Mouse (Mus musculus): ENCODE measurements around the gene Ciapin1. TPM values are rescaled to one million over a fixed set of nuclear protein-coding genes. Genes with fewer than 3 reads are reported as not detected.

Ciapin1 gene
- total RNA-seq, 1 experiment = 134 TPM

- Histone ChIP-seq H3K9me3 (ENCODE audit: control insufficient read depth, insufficient read depth, low read depth, low read length) (no peaks in the 10 kb centered on the region), H3K27ac (ENCODE audit: insufficient read depth, low read depth, low read length, poor library complexity, severe bottlenecking) (no peak within 1 kb of the TSS), H3K9ac (ENCODE audit: insufficient read depth, low read depth, low read length, poor library complexity, severe bottlenecking) (no peak within 1 kb of the TSS), H3K36me3 (ENCODE audit: control insufficient read depth, insufficient read depth, low read length, poor library complexity, severe bottlenecking) (no peaks in the 10 kb centered on the region), H3K4me1 (ENCODE audit: control insufficient read depth in 2 of 2, insufficient read depth in 2 of 2, low read length in 2 of 2, poor library complexity in 1 of 2) (no peaks in the 10 kb centered on the region), H3K4me3 (ENCODE audit: insufficient read depth in 1 of 2, low read depth in 1 of 2, low read length in 2 of 2, poor library complexity in 1 of 2, severe bottlenecking in 1 of 2) (no peak within 1 kb of the TSS)
- no peak for DNase-seq (ENCODE audit: low read depth, low spot score)
- TF ChIP-seq CHD2 (IDR thresholded peaks at IDR 0.05; ENCODE audit: low read depth, low read length) = no peak
- in situ Hi-C loops (cut with MboI; ENCODE audit: low sequenced_read_pairs in 2 of 2, unreplicated experiment in 2 of 2) = no loop called here
Observed at GRCm38 (mm10) chr8:94810153-94810552, 28.0 kb downstream of the Ciapin1 start, which contains the start of gene Ccl17. Ccl17 (plus strand) TSS chr8:94810453.

DNA sequence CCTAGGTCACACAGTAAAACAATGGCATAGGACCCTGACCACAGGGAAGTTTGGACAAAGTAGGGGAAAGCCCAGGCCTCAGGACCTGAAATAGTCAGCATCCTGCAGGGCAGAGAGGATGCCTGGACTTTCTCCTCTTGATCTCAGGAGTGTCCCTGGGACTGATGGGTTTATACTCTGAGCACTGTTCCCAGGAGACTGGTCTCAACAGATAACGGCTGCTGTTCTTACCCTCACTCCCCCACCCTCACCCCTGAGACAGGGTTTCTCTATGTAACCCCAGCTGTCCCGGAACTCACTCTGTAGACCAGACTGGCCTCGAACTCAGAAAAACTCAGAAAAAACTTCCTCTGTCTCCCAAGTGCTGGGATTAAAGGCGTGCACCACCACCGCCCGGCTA lies 29.8 kb downstream of the Ciapin1 start:
- TF ChIP-seq ZNF384 (IDR thresholded peaks at IDR 0.05; ENCODE audit: low read depth, low read length) (no peak), HCFC1 (IDR thresholded peaks at IDR 0.05; ENCODE audit: borderline replicate concordance, insufficient read depth, low read length) (no peak), MAFK (IDR thresholded peaks at IDR 0.05; ENCODE audit: insufficient read depth, low read depth, low read length) (no peak), ZC3H11A (IDR thresholded peaks at IDR 0.05; ENCODE audit: borderline replicate concordance, low read depth, low read length) (no peak), CHD2 (IDR thresholded peaks at IDR 0.05; ENCODE audit: low read depth, low read length) (no peak)
- no peak overlapping the region for H3K4me3 ChIP-seq (ENCODE audit: insufficient read depth in 1 of 2, low read depth in 1 of 2, low read length in 2 of 2, poor library complexity in 1 of 2, severe bottlenecking in 1 of 2)
- no peaks in the 10 kb centered on the region for H3K4me1 ChIP-seq (ENCODE audit: control insufficient read depth in 2 of 2, insufficient read depth in 2 of 2, low read length in 2 of 2, poor library complexity in 1 of 2)
- DNase-seq (ENCODE audit: low read depth, low spot score) = no peak
- H3K36me3 ChIP-seq (ENCODE audit: control insufficient read depth, insufficient read depth, low read length, poor library complexity, severe bottlenecking) = no peaks in the 10 kb centered on the region
- no peak overlapping the region for H3K9ac ChIP-seq (ENCODE audit: insufficient read depth, low read depth, low read length, poor library complexity, severe bottlenecking)
- in situ Hi-C loops (cut with MboI; ENCODE audit: low sequenced_read_pairs in 2 of 2, unreplicated experiment in 2 of 2) = loop anchor here (5.0 to 10.0 kb wide), 2 partner anchors 104 to 106 kb away; no protein-coding TSS in a partner anchor
- no peaks in the 10 kb centered on the region for H3K9me3 ChIP-seq (ENCODE audit: control insufficient read depth, insufficient read depth, low read depth, low read length)
- H3K27ac ChIP-seq (ENCODE audit: insufficient read depth, low read depth, low read length, poor library complexity, severe bottlenecking) = no peak overlapping the region

GRCm38 (mm10) chr8:94807506-94807905 lies 30.7 kb downstream of the Ciapin1 start:
- H3K9me3 ChIP-seq (ENCODE audit: control insufficient read depth, insufficient read depth, low read depth, low read length) = no peaks in the 10 kb centered on the region
- no peaks in the 10 kb centered on the region for H3K4me1 ChIP-seq (ENCODE audit: control insufficient read depth in 2 of 2, insufficient read depth in 2 of 2, low read length in 2 of 2, poor library complexity in 1 of 2)
- H3K27ac ChIP-seq (ENCODE audit: insufficient read depth, low read depth, low read length, poor library complexity, severe bottlenecking) = no peak overlapping the region
- TF ChIP-seq ZC3H11A (IDR thresholded peaks at IDR 0.05; ENCODE audit: borderline replicate concordance, low read depth, low read length) = no peak
- no peak for TF ChIP-seq HCFC1 (IDR thresholded peaks at IDR 0.05; ENCODE audit: borderline replicate concordance, insufficient read depth, low read length)
- no peak for TF ChIP-seq CHD2 (IDR thresholded peaks at IDR 0.05; ENCODE audit: low read depth, low read length)
- TF ChIP-seq MAFK (IDR thresholded peaks at IDR 0.05; ENCODE audit: insufficient read depth, low read depth, low read length) = no peak
- TF ChIP-seq ZNF384 (IDR thresholded peaks at IDR 0.05; ENCODE audit: low read depth, low read length) = no peak
- H3K4me3 ChIP-seq (ENCODE audit: insufficient read depth in 1 of 2, low read depth in 1 of 2, low read length in 2 of 2, poor library complexity in 1 of 2, severe bottlenecking in 1 of 2) = no peak overlapping the region
- no peaks in the 10 kb centered on the region for H3K36me3 ChIP-seq (ENCODE audit: control insufficient read depth, insufficient read depth, low read length, poor library complexity, severe bottlenecking)
- no peak overlapping the region for H3K9ac ChIP-seq (ENCODE audit: insufficient read depth, low read depth, low read length, poor library complexity, severe bottlenecking)
- no peak for DNase-seq (ENCODE audit: low read depth, low spot score)
- in situ Hi-C loops (cut with MboI; ENCODE audit: low sequenced_read_pairs in 2 of 2, unreplicated experiment in 2 of 2) = loop anchor here (5.0 to 10.0 kb wide), 2 partner anchors 103 to 105 kb away; no protein-coding TSS in a partner anchor

DNA sequence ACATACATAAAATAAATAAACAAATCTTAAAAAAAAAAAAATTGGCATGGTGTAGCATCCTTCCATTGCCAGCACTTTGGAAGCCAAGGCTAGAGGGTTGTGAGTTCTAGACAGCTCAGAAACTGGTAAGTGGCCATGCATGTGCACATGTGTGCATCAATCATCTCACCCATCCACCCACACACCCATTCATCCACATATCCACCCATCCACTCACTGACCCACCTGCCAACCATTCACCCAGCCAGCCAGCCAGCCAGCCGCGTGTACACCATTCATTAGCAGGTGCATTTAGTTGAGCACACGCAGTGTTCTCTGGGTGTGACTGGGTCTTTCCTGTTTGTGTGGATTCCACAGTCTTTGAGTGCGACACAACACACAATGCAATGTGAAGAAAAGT lies 32.3 kb downstream of the Ciapin1 start:
- Histone ChIP-seq H3K9me3 (ENCODE audit: control insufficient read depth, insufficient read depth, low read depth, low read length) (no peaks in the 10 kb centered on the region), H3K4me1 (ENCODE audit: control insufficient read depth in 2 of 2, insufficient read depth in 2 of 2, low read length in 2 of 2, poor library complexity in 1 of 2) (no peaks in the 10 kb centered on the region; a peak in 1 of 4 replicates), H3K9ac (ENCODE audit: insufficient read depth, low read depth, low read length, poor library complexity, severe bottlenecking) (no peak overlapping the region), H3K27ac (ENCODE audit: insufficient read depth, low read depth, low read length, poor library complexity, severe bottlenecking) (no peak overlapping the region), H3K4me3 (ENCODE audit: insufficient read depth in 1 of 2, low read depth in 1 of 2, low read length in 2 of 2, poor library complexity in 1 of 2, severe bottlenecking in 1 of 2) (no peak overlapping the region), H3K36me3 (ENCODE audit: control insufficient read depth, insufficient read depth, low read length, poor library complexity, severe bottlenecking) (no peaks in the 10 kb centered on the region)
- no peak for DNase-seq (ENCODE audit: low read depth, low spot score)
- TF ChIP-seq HCFC1 (IDR thresholded peaks at IDR 0.05; ENCODE audit: borderline replicate concordance, insufficient read depth, low read length) (no peak), ZNF384 (IDR thresholded peaks at IDR 0.05; ENCODE audit: low read depth, low read length) (no peak), CHD2 (IDR thresholded peaks at IDR 0.05; ENCODE audit: low read depth, low read length) (no peak), MAFK (IDR thresholded peaks at IDR 0.05; ENCODE audit: insufficient read depth, low read depth, low read length) (no peak), ZC3H11A (IDR thresholded peaks at IDR 0.05; ENCODE audit: borderline replicate concordance, low read depth, low read length) (no peak)
- in situ Hi-C loops (cut with MboI; ENCODE audit: low sequenced_read_pairs in 2 of 2, unreplicated experiment in 2 of 2) = loop anchor here (5.0 to 10.0 kb wide), 2 partner anchors 101 to 104 kb away; no protein-coding TSS in a partner anchor
